Mouse (Mus musculus): ENCODE results near the gene Fuca1.
A peak's percentile ranks its signal among the peaks of the same experiment; 100 is the strongest.

Gene Fuca1

DNA sequence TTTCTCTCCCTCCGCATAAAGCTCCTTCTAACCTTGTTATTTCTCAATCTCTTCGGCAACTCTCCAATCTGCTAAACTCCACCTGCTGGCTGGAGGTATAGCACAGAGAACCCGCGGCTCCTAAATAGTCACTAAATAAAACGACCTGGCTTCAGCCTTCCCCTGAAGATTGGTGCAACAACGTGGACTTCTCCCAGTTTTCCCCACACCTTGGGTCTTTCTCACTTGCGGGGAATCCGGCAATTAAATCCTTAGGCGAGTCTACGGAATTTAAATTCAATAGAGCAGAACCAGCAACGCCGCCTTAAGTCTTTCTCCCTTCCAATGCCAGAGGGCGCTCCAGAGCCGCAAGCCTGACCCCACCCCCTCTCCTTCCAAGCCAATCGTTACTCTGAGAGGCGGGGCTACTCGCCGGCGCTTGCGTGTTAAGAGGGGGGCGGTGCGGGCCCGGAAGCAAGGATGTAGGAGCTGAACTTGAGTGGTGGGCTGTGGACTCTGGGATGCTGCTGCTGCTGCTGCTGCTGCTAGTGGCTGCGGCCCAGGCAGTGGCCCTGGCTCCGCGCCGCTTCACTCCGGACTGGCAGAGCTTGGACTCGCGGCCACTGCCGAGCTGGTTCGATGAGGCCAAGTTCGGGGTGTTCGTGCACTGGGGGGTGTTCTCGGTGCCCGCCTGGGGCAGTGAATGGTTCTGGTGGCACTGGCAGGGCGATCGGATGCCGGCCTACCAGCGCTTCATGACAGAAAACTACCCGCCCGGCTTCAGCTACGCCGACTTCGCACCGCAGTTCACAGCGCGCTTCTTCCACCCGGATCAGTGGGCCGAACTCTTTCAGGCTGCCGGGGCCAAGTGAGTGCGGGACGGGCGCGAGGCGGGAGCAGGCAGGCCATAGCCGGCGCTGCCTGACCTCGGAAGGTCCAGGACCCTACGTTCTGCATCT, at the start of gene Fuca1:
Gene Fuca1 (plus strand): TSS at position 432 of the 938 bp plus-strand sequence.
- peak; percentile 85 for DNase-seq (ENCODE audit: low read depth, low spot score)

DNA sequence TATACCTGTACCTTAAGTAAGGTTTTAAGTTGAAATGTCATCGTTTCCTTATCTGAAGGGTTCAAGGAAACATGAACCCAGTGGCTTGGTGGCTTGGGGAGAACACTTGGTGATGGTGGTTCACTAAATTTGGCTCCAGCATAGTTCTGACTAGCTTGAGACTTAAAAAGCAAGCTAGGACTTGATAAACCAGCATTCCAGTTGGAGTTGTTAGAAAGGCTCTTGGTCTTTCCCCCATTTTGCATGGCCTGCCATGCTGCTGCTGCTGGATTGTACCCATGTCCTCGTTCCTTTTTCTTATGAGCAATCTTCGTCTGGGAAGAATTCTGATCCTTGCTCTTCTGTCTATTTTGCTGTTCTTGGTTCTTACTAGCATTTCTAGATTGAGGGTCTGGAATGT, 48.5 kb upstream of the Fuca1 start:
- no peak for DNase-seq (ENCODE audit: low read depth, low spot score)

DNA sequence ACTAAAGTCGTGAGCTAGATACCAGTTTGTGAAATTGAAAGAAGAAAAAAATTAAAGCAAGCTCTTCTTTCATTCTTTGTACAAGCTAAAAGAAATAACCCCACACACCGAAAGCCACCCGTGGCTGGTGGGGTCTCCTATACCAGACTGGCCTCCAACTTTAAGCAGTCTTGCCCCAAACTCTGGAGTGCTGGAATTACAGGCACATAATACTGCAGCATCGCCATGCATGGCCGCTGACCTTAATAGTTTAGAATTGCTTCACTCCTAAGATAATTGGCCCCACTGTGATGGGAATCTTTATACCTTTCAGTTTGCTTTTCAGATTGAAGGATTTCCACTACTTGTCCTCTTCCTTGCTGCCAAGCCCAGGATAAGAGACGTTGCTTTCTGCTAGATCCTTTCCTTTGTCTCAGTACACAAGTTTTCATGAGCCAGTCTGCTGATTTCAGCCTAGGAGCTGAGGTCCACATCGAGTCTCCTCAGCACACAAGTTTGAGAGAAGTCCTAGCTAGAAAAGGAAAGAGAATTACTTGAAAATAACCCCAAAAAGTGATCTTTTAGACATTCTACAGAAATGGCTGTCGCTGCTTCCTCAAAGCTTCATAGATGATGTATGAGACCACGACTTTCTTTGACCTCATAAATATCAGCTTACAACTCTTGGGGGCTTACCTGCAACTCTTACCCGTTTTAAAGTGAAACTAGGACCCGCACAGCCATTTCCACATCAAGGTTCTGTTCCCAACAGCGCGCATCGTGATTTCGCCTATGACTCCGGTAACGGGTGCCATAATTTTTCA, 47.7 kb upstream of the Fuca1 start:
- no peak for DNase-seq (ENCODE audit: low read depth, low spot score)

DNA sequence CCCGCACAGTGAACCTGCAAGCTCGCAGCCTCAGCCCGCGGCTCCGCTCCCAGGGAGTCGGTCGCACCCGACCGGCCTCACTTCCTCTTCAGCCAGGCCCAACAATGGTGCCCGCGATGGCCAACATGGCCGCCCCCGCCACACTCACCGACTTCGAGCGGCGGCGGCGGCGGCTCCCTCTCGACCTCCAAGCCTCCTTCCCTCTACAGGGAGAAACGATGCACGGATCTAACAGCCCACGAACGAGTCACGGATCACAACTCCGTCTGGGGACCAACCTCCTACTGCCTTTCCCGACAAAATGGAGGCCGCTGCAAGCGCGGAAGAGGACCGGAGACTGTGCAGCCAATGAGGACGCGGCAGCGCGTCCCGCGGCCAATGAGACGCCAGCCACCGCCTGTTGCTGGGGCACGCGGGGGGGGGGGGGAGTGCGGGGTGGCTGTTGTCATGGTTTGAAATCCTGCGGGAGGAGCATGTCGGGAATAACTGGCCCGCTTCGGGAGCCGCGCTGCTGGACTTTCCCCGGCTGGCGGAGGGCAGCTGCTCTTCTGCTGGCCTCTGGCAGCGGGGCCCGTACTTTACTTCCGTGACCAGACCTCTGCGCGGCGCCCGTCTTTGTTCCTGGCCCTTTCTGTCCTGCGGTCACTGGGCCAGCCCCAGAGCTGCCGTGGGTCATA, 46.9 kb upstream of the Fuca1 start, which contains the start of gene Pnrc2:
Gene Pnrc2 (minus strand): TSS at position 325 of the 677 bp plus-strand sequence.
- DNase-seq (ENCODE audit: low read depth, low spot score), result peak; percentile 80

DNA sequence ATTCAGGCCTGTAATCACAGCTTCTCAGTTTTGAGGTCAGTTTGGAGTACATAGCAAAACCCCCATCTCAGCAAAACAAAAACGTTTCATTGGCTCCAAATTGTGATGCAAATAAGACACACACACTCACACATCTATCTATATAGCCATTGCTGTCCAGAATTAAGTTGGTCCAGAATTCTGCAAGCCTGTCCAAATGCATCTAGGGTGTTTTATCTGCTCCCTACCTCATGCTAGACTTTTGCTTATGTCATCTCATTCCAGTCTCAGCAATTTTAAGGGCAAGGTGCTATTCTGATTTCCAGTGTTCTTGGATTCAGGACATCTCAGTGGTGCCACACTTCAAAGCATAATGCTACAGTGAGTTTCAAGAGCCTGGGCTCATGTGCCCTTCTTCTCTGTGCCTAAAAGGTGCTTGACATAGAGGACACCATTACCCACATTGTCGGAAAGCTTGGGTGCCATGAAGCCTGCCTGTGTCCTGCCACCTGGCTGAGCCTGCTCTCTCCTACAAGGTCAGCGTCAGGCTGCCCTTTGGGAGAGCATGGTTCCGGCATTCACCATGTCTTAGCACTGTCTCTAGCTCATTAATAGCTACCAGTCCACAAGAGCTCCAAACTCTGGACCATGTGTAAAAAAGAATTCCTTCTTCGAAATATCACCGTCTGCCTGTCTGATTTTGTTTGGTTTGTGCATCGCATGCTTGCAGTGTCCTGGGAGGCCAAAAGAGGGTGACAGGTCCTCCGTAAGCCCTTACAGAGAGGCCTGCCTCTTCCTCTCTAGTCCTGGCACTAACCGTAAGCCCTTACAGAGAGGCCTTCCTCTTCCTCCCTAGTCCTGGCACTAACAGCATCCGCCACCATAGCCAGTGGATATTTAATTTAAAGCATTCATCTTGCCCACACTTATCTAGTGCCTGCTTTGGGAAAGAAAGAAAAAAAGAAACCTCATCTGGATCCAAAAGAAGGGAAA, 45.7 kb upstream of the Fuca1 start:
- DNase-seq (ENCODE audit: low read depth, low spot score), result no peak

DNA sequence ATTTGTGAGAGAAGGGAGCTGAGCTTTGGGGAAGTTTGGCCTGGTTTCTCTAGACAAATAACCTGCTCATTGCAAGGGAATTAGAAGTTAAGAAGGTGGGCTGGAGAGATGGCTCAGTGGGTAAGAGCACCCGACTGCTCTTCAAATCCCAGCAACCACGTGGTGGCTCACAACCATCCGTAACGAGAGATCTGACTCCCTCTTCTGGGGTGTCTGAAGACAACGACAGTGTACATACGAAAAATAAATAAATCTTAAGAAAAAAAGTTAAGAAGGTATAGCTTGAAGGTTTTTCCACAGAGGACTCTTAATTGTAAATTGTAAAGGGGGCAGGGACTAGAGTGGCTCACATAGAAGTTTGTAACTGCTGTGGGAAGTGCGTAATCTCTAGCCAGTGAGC, 45.0 kb upstream of the Fuca1 start:
- no peak for DNase-seq (ENCODE audit: low read depth, low spot score)

DNA sequence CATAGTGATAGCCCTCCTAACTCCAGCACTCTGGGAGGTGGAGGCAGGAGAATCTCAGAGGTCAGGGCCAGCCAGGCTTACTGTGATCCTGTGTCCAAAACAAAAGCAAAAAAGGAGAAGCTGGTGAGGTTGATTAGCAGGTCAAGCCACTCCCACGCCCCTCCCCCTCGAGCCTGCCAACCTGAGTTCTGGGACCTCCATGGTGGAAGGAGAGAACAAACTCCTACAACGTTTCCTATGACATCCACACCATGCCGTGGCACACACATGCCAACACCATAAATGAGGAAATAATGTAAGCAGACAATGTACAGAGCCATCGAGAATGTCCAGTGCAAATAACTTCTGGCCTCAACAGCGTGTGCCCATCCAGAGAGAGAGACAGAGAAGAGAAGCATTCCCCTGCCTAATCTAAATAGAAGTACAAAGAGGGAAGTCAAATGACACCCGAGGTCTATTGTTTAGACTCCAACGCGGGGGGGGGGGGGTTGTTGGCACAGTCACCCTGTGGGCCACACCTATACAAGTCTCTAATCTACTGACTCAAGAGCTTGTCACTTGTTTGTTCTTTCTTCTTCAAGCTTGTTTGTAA, 44.4 kb upstream of the Fuca1 start:
- no peak for DNase-seq (ENCODE audit: low read depth, low spot score)

DNA sequence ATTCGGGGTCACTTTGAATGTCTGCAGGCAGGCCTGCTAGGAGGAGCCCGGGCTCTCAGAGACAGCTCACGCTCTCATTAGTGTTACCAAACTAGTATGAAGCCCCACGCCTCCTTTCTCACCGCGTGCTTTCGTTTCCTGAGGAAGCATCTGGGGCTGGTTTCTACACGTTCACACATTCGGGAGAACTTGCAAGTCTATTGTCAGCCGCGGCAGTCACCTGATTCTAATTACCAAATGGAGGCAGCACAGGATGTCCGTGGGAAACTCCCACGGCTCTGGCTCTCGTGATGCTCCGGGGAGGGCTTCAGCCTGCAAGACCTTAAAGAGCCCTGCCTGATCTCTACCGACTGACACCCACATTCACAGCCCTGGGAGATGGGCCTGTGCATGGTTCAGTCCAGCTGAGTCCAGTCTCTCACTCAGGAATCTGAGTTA, 43.9 kb upstream of the Fuca1 start:
- DNase-seq (ENCODE audit: low read depth, low spot score), result no peak

DNA sequence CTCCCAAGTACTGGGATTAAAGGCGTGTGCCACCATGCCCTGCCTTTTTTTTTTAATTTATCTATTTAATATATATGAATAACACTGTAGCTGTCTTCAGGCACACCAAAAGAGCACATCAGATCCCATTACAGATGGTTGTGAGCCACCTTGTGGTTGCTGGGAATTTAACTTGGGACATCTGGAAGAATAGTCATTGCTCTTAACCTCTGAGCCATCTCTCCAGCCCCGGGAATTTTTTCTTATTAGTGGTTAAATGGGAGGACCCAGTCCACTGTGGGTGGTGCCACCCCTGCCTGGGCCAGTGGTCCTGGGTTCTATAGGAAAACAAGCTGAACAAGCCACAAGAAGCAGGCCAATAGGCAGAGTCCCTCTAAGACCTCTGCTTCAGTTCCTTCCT, 42.8 kb upstream of the Fuca1 start:
- no peak for DNase-seq (ENCODE audit: low read depth, low spot score)

DNA sequence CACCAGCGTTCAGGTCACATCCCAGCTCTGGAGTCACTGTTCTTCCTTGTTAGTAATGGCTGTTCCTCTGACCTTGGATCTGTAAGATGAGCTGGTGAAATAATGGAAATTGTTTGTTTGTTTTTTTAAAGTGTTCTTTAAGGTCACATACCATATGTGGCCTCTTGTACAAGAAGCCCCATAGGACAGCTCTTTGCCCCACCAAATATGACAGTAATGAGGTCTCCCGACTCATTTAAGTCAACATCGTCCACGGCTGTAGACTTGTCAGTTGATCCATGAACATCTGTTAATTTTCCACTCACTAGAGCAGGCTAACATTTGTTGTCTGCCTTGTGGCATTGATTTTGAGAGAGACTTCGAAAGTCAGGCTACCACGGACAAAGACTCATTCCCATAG, 41.5 kb upstream of the Fuca1 start:
- DNase-seq (ENCODE audit: low read depth, low spot score), result no peak

DNA sequence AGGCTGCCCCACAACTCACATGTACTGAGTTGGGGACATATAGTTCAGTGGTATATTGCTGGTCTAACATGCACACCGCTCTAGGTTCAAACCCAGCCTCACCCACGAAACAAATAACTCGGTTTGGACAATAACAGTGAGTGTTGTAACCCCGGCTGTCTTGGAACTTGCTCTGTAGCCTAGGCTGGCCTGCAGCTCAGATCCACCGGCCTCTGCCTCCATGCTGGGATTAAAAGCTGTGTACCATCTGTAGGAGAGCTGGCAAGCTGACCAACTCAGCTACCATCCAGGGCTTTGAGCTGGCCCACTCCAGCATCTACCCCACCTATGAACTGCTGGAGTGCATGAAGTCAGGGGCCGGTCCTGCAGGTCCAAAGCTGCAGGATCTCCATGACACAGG, 40.5 kb upstream of the Fuca1 start:
- no peak for DNase-seq (ENCODE audit: low read depth, low spot score)

DNA sequence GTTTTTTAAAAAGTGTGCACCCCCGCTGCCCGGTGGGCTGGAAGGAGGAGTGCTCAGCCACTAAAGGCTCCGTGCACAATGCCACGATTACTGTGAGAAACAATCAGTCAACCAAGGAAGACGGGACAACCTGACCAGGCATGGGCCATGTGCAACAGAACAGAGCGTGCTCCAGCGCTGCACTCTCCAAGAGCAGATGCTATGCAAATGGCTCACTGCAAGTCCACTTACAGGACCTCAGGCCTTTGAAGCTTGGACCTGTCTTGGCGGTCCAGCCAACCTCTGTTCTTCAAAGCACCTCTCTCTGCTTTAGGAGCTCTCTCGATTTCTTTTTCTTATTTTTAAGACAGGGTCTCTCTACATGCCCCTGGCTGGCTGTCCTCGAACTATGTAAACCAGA, 40.0 kb upstream of the Fuca1 start:
- no peak for DNase-seq (ENCODE audit: low read depth, low spot score)

DNA sequence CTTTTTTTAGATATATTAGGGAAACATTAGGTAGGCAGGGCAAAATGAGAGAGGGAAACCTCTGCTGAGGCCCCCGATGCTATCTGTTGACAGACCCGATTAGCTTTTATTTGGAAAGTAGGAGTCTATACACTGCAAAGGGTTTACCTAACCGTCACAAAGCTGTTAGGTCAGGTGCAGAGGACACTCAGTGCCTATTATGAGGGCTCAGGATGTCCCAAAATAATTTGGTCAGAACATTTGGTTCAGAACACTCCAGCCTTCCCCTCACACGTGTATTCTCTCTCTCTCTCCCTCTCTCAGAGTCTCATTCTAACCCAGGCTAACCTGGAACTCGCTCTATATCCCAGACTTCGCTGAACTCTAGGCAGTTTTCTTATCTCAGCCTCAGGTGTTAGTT, 38.5 kb upstream of the Fuca1 start:
- no peak for DNase-seq (ENCODE audit: low read depth, low spot score)

DNA sequence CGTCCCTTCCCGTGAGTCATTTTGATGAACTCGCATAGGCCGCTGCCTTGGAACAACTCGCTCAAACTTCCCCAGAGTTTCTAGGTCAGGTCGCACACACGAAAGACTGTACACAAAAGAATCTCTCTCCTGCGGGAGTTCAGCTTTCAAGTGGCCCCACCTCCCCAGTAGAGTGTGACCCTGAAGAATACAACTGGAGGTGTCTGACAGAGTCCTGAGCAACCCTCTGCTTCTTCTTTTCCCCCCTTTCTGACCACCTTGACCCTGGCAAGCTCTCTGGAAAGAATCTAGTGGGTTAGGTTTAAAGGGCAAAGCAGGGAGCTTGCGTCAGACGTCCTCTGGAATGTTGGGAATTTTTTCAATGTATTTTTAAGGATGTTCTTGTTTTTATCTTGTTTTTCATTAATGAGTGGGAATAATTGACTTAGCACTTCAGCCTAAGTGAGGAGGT, 37.1 kb upstream of the Fuca1 start:
- DNase-seq (ENCODE audit: low read depth, low spot score), result no peak

DNA sequence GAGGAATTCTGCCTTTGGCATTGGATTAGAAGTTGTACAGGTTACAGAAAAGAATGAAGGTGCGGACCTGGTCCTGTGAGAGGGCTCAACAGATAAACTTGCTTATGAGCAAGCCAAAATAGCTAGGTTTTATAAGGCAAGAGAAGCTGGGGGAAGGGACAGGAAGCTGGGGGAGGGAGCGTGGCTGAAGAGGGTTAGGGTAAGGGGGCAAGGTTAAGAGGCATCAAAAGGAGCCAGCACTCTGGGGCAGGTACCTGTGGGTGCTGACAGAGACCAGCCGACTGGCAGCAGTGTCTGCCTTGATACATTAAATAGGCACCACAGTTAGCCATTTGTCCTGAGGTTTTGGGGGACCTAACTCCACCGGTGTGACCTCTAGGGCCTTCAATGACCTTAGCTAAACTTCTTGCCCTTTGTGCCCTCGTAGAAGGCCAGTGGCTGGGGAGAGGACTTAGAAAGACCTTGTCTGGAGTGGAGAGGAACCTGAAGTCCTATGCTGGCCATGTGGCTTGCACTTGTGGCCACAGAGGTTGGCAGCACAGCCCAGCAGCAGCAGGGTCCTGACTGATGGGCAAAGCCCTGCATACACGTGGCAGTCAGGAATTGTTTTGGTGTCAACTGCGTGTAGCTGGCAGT, 36.5 kb upstream of the Fuca1 start:
- no peak for DNase-seq (ENCODE audit: low read depth, low spot score)

DNA sequence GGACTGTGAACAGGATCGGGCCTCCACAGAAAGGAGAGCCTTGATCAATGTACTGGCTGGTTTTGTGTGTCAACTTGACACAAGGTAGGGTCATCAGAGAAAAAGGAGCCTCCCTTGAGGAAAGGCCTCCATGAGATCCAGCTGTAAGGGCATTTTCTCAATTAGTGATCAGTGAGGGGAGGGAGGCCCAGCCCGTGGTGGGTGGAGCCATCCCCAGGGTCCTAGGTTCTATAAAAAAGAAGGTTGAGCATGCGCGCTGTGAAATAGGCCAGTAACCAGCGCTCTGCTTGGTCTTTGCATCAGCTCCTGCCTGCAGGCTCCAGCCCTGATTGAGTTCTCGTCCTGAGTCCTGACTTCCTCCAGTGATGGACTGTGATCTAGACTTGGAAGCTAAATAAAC, 36.0 kb upstream of the Fuca1 start:
- no peak for DNase-seq (ENCODE audit: low read depth, low spot score)

DNA sequence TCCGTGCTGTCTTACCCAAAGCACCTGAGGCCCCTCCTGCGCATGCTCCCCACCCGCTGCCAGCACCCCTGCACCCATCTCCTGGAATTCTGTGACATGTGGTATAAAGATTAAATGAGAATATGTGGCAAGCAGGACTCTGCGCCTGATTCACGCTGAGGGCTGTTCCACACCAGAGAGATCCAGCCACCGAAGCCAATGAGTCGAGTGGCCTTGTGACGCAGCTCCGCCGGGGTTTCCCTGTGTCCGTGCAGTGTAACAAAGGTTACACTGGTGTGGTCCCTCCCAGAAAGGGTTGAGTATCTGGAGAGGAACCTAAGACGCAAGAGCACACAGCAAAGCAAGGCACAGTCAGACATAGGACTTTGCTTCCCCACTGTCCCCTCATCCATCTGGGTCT, 34.9 kb upstream of the Fuca1 start:
- DNase-seq (ENCODE audit: low read depth, low spot score), result no peak

DNA sequence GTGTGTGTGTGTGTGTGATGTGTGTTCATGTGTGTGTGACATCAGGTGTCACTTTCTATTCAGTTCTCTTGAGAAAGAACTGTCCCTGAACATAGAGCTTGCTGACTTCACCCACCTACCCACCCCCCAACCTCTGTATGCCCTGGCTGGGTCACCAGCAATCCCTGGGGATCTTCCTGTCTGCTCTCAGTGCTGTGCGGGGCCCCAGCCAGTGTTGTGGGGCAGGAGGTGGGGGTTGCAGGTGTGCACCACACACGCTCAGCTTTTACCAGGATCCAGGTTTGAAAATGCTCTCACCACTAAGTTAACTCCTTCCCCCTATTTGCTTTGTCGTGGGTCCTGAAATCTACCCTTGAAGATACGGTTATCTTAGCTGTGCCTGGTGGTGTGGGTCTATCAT, 34.4 kb upstream of the Fuca1 start:
- DNase-seq (ENCODE audit: low read depth, low spot score), result no peak

DNA sequence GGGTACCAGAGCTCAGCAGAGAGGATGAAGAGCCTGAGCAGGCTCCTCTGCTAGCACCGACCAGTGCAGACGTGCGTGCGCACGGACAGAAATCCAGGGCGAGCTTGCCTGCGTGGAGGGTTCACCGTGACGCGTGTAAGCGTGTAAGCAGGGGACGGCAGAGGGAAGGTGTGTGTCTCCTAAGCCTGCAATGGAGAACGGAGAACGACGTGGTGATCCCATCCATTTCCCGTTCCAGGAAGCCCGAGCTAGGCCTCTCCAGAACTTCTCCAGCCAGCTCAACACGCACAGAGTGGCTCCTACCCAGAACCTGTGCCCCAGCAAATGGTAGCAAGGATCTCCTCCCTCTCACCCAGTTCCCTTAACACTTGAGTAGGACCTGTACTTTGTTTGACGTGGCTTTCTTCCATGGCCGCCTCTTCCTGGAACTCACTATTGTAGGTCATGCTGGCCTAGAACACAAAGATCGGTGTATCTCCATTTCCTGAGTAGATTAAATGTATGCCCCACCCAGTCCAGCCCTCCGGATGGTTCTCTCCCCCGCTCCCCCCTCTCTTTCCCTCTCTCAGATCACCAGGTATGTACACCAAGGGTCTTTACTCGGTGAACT, 32.0 kb upstream of the Fuca1 start:
- no peak for DNase-seq (ENCODE audit: low read depth, low spot score)
